Mouse (Mus musculus) neural tube, embryonic 15.5 days (tissue): Measurements from ENCODE around the gene Lrg1. TPM values are rescaled to one million over a fixed set of nuclear protein-coding genes. Genes with fewer than 3 reads are reported as not detected.
A peak's percentile ranks its signal among the peaks of the same experiment; 100 is the strongest.

ENCODE experiments used
- ATAC-seq: fragments of 200-750 bp; cut with Nextera tagmentation; 2 replicates; pipeline ENCODE4 v1.8.0; 2017; ENCODE audit warnings: mild to moderate bottlenecking, moderate TSS enrichment, moderate library complexity; ENCODE audit not compliant: low FRiP score
- H3K27ac ChIP-seq: fragments of 300-500 bp; sonication (generic); replicated peaks from 2 replicates; pipeline ENCODE4 v1.5.1; 2015; ENCODE audit warnings: mild to moderate bottlenecking, inconsistent platforms
- H3K27me3 ChIP-seq: fragments of 300-500 bp; sonication (generic); replicated peaks from 2 replicates; pipeline ENCODE4 v1.6.1; 2015; ENCODE audit warnings: inconsistent platforms
- H3K36me3 ChIP-seq: fragments of 300-500 bp; sonication (generic); 2 replicates; pipeline ENCODE4 v1.6.1; 2015; ENCODE audit warnings: inconsistent platforms
- H3K4me1 ChIP-seq: fragments of 300-500 bp; sonication (generic); 2 replicates; pipeline ENCODE4 v1.6.1; 2015; ENCODE audit warnings: inconsistent platforms
- H3K4me2 ChIP-seq: fragments of 300-500 bp; sonication (generic); 2 replicates; pipeline ENCODE4 v1.6.1; 2015; ENCODE audit warnings: inconsistent platforms, mild to moderate bottlenecking, moderate library complexity
- H3K4me3 ChIP-seq: fragments of 300-500 bp; sonication (generic); replicated peaks from 2 replicates; pipeline ENCODE4 v1.5.1; 2015; ENCODE audit warnings: mild to moderate bottlenecking, inconsistent platforms
- H3K9ac ChIP-seq: fragments of 300-500 bp; sonication (generic); replicated peaks from 2 replicates; pipeline ENCODE4 v1.6.1; 2015; ENCODE audit warnings: mild to moderate bottlenecking, inconsistent platforms
- H3K9me3 ChIP-seq: fragments of 300-500 bp; sonication (generic); replicated peaks from 2 replicates; pipeline ENCODE4 v1.6.1; 2016; ENCODE audit warnings: inconsistent platforms
- WGBS: fragments of 180-500 bp; shearing (Covaris S2); methylation state at CpG from one replicate; pipeline ENCODE4 v1.1.7; 2015; ENCODE audit warnings: mixed read lengths; 5-methylcytosine and 5-hydroxymethylcytosine counted together
- polyA plus RNA-seq: library from polyadenylated mRNA; unstranded; fragments of >200 nt; fragmentation: Nextera tagmentation; extraction: Ambion mirVana; gene quantifications from 2 replicates; pipeline ENCODE4 v1.2.1, GENCODE M21; 2015

Lrg1 gene
- polyA plus RNA-seq, result 0.22 and 0.63 TPM in 2 replicates

- Histone ChIP-seq H3K9me3 (peaks cover 10% of the 10 kb centered on the region), H3K9ac (no peak within 1 kb of the TSS), H3K4me1 (peaks cover 17% of the 10 kb centered on the region), H3K27me3 (peaks cover 91% of the 10 kb centered on the region), H3K27ac (no peak within 1 kb of the TSS), H3K4me2 (no peak within 1 kb of the TSS), H3K4me3 (no peak within 1 kb of the TSS), H3K36me3 (peaks cover 43% of the 10 kb centered on the region)
- ATAC-seq, result no peak
- WGBS, result 56% methylated on average over 2 of the region's 2 CpGs
Observed at GRCm38 (mm10) chr17:56121826-56122225, at the start of gene Lrg1. Gene Lrg1, minus strand, starts transcription at chr17:56122001.

- 75% methylated on average over 9 of the region's 9 CpGs for WGBS
- H3K27me3 ChIP-seq, result no peaks in the 10 kb centered on the region
- peaks cover 18% of the 10 kb centered on the region for H3K36me3 ChIP-seq
- ATAC-seq, result no peak
- H3K4me2 ChIP-seq, result no peak overlapping the region
- H3K4me1 ChIP-seq, result peaks cover 15% of the 10 kb centered on the region
- H3K9me3 ChIP-seq, result no peaks in the 10 kb centered on the region
- H3K4me3 ChIP-seq, result no peak overlapping the region
- no peak overlapping the region for H3K27ac ChIP-seq
- H3K9ac ChIP-seq, result no peak overlapping the region
Observed at GRCm38 (mm10) chr17:56171456-56171855, 49.7 kb upstream of the Lrg1 start.

GRCm38 (mm10) chr17:56170636-56171035 is 48.8 kb upstream of the Lrg1 start:
- Histone ChIP-seq H3K9ac (no peak overlapping the region), H3K4me2 (no peak overlapping the region), H3K36me3 (peaks cover 12% of the 10 kb centered on the region), H3K9me3 (no peaks in the 10 kb centered on the region), H3K27ac (0 out of 2 replicates have a peak overlapping the region, but pooled peaks have one; percentile 33), H3K4me3 (no peak overlapping the region), H3K4me1 (peaks cover 19% of the 10 kb centered on the region), H3K27me3 (no peaks in the 10 kb centered on the region)
- WGBS, result 24% methylated on average over 10 of the region's 10 CpGs
- no peak for ATAC-seq

GRCm38 (mm10) chr17:56169830-56170229 is 48.0 kb upstream of the Lrg1 start:
- peaks cover 23% of the 10 kb centered on the region for H3K4me1 ChIP-seq
- peaks cover 5% of the 10 kb centered on the region; the same call in 1 of the 2 replicates for H3K36me3 ChIP-seq
- H3K9ac ChIP-seq, result no peak overlapping the region
- no peak for ATAC-seq
- H3K4me3 ChIP-seq, result no peak overlapping the region
- no peak overlapping the region for H3K4me2 ChIP-seq
- no peaks in the 10 kb centered on the region for H3K27me3 ChIP-seq
- no peaks in the 10 kb centered on the region for H3K9me3 ChIP-seq
- no peak overlapping the region for H3K27ac ChIP-seq
- WGBS, result 67% methylated on average over 6 of the region's 6 CpGs

- no peak for ATAC-seq
- Histone ChIP-seq H3K4me1 (peaks cover 37% of the 10 kb centered on the region), H3K27me3 (0 out of 2 replicates have a peak, but pooled peaks cover 6% of the 10 kb centered on the region), H3K27ac (0 out of 2 replicates have a peak overlapping the region, but pooled peaks have one; percentile 45), H3K9me3 (no peaks in the 10 kb centered on the region), H3K9ac (0 out of 2 replicates have a peak overlapping the region, but pooled peaks have one; percentile 14), H3K4me3 (no peak overlapping the region), H3K4me2 (no peak overlapping the region), H3K36me3 (no peaks in the 10 kb centered on the region)
- 17% methylated on average over 11 of the region's 11 CpGs for WGBS
Observed at GRCm38 (mm10) chr17:56165671-56166070, 43.9 kb upstream of the Lrg1 start.

- Histone ChIP-seq H3K9me3 (no peaks in the 10 kb centered on the region), H3K27ac (no peak overlapping the region), H3K36me3 (no peaks in the 10 kb centered on the region), H3K9ac (no peak overlapping the region), H3K4me3 (no peak overlapping the region), H3K27me3 (peaks cover 11% of the 10 kb centered on the region; the same call in 1 of the 2 replicates), H3K4me2 (no peak overlapping the region), H3K4me1 (peaks cover 31% of the 10 kb centered on the region)
- 69% methylated on average over 3 of the region's 3 CpGs for WGBS
- no peak for ATAC-seq
Observed at GRCm38 (mm10) chr17:56164510-56164909, 42.7 kb upstream of the Lrg1 start.

GRCm38 (mm10) chr17:56163523-56164102 is 41.8 kb upstream of the Lrg1 start:
- no peaks in the 10 kb centered on the region for H3K36me3 ChIP-seq
- no peak overlapping the region for H3K4me3 ChIP-seq
- H3K27ac ChIP-seq, result no peak overlapping the region
- peak overlapping the region; percentile 80; the same call in 1 of the 2 replicates for H3K4me2 ChIP-seq
- ATAC-seq, result no peak
- H3K9ac ChIP-seq, result no peak overlapping the region
- 79% methylated on average over 6 of the region's 6 CpGs for WGBS
- H3K27me3 ChIP-seq, result peaks cover 18% of the 10 kb centered on the region; the same call in 1 of the 2 replicates
- H3K9me3 ChIP-seq, result no peaks in the 10 kb centered on the region
- H3K4me1 ChIP-seq, result peaks cover 31% of the 10 kb centered on the region

- under 1% methylated on average over 30 of the region's 30 CpGs for WGBS
Observed at GRCm38 (mm10) chr17:56162231-56162774, 40.5 kb upstream of the Lrg1 start, which contains the start of gene Tnfaip8l1. Gene Tnfaip8l1, plus strand, starts transcription at chr17:56162477.

GRCm38 (mm10) chr17:56159729-56160128 is 37.9 kb upstream of the Lrg1 start:
- 3% methylated on average over 9 of the region's 9 CpGs for WGBS
- Histone ChIP-seq H3K9ac (no peak overlapping the region), H3K36me3 (no peaks in the 10 kb centered on the region), H3K27ac (no peak overlapping the region), H3K9me3 (no peaks in the 10 kb centered on the region), H3K4me2 (no peak overlapping the region), H3K27me3 (peaks cover 52% of the 10 kb centered on the region), H3K4me3 (no peak overlapping the region), H3K4me1 (peaks cover 22% of the 10 kb centered on the region)
- no peak for ATAC-seq

More at GRCm38 (mm10) chr17:56162231-56162774, 40.5 kb upstream of the Lrg1 start, which contains the start of gene Tnfaip8l1:
- Histone ChIP-seq H3K4me3 (peak within 1 kb of the TSS; percentile 48), H3K36me3 (no peaks in the 10 kb centered on the region), H3K9ac (peak within 1 kb of the TSS; percentile 54), H3K4me1 (peaks cover 31% of the 10 kb centered on the region), H3K27me3 (peaks cover 30% of the 10 kb centered on the region), H3K4me2 (peak within 1 kb of the TSS; percentile 80), H3K9me3 (no peaks in the 10 kb centered on the region), H3K27ac (0 out of 2 replicates have a peak within 1 kb of the TSS, but pooled peaks have one; percentile 41)
- peak; percentile 96 for ATAC-seq

- H3K36me3 ChIP-seq, result no peaks in the 10 kb centered on the region
- H3K4me3 ChIP-seq, result no peak overlapping the region
- 13% methylated on average over 9 of the region's 9 CpGs for WGBS
- no peaks in the 10 kb centered on the region for H3K9me3 ChIP-seq
- H3K27ac ChIP-seq, result no peak overlapping the region
- peaks cover 15% of the 10 kb centered on the region for H3K4me1 ChIP-seq
- H3K9ac ChIP-seq, result no peak overlapping the region
- H3K27me3 ChIP-seq, result peaks cover 64% of the 10 kb centered on the region
- ATAC-seq, result 0 out of 2 replicates have a peak, but pooled peaks have one; percentile 33
- H3K4me2 ChIP-seq, result no peak overlapping the region
Observed at GRCm38 (mm10) chr17:56153643-56154042, 31.8 kb upstream of the Lrg1 start.

- Histone ChIP-seq H3K4me2 (peak overlapping the region; percentile 82; the same call in 1 of the 2 replicates), H3K4me3 (no peak overlapping the region), H3K9me3 (no peaks in the 10 kb centered on the region), H3K27me3 (peaks cover 53% of the 10 kb centered on the region), H3K9ac (no peak overlapping the region), H3K4me1 (peaks cover 20% of the 10 kb centered on the region), H3K27ac (no peak overlapping the region), H3K36me3 (no peaks in the 10 kb centered on the region)
- no peak for ATAC-seq
- WGBS, result 41% methylated on average over 2 of the region's 2 CpGs
Observed at GRCm38 (mm10) chr17:56149897-56150296, 28.1 kb upstream of the Lrg1 start.
